In the genomic region with DNA sequence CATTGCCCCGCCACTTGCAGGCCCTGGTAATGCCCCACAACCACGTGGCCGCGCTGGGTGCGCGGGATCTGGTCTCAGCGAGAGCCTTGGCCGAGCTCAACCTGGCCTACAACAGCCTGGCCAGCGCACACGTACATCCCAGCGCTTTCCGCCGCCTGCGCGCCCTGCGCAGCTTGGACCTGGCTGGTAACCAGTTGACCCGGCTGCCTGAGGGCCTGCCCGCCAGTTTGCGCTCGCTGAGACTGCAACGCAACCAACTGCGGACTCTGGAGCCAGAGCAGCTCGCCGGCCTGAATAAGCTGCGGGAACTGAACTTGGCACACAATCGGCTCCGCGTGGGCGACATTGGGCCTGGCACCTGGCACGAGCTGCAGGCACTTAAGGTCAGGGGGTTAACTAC, we compare ENCODE assay signal across 9 mouse cellular contexts. TPM values are rescaled to one million over a fixed set of nuclear protein-coding genes. Genes with fewer than 3 reads are reported as not detected.
DNase-seq lines count a peak whose midpoint lies in the region; ATAC-seq and TF ChIP-seq lines count a peak whose summit lies in the region.
"Had no signal": no experiment of that assay in that cellular context is flagged by ENCODE, and none has a peak within 500 bp of the region (broad histone marks: within the 10 kb centered on the region; RNA-seq: fewer than 3 reads in every experiment).

No protein-coding gene starts in this region.

- no peak overlapping the region for H3K9ac ChIP-seq in liver, adult 2 months (ENCODE audit: low read depth, low read length)
- no peak overlapping the region for H3K9ac ChIP-seq in hindbrain, embryonic 15.5 days
- peak overlapping the region; percentile 43 for H3K9ac ChIP-seq in midbrain, embryonic 16.5 days (ENCODE audit: low read depth, low read length)
- no peak overlapping the region for H3K9ac ChIP-seq in liver, postnatal 0 days (replicated peaks)

- peaks cover 1% of the 10 kb centered on the region; the same call in 1 of the 2 replicates for H3K36me3 ChIP-seq in liver, adult 2 months (ENCODE audit: control insufficient read depth, insufficient read depth, low read length)
- peaks cover 41% of the 10 kb centered on the region for H3K36me3 ChIP-seq in hindbrain, embryonic 15.5 days
- peaks cover 22% of the 10 kb centered on the region for H3K36me3 ChIP-seq in midbrain, embryonic 16.5 days (ENCODE audit: control insufficient read depth, insufficient read depth, low read length)
- H3K36me3 ChIP-seq in liver, postnatal 0 days (replicated peaks; ENCODE audit: insufficient read depth, low read length), result peaks cover 19% of the 10 kb centered on the region; the same call in 1 of the 2 replicates

- DNase-seq in adrenal gland, postnatal 10 days, result peak; percentile 37
- DNase-seq in adrenal gland, adult 18-20 months (ENCODE audit: low spot score in 2 of 2), result no peak
- peak; percentile 59 for DNase-seq in liver, adult 2 months (ENCODE audit: extremely low read depth, low read depth, low spot score)
- no peak for DNase-seq in liver
- DNase-seq in liver, postnatal 0 days, result no peak

- no peak overlapping the region for H3K27ac ChIP-seq in liver, adult 2 months (replicated peaks; ENCODE audit: insufficient read depth, low read depth, low read length)
- H3K27ac ChIP-seq in hindbrain, embryonic 15.5 days (replicated peaks), result no peak overlapping the region
- no peak overlapping the region for H3K27ac ChIP-seq in midbrain, embryonic 16.5 days (ENCODE audit: low read length)
- no peak overlapping the region for H3K27ac ChIP-seq in liver, postnatal 0 days (ENCODE audit: low read depth)

- no peak overlapping the region for H3K4me3 ChIP-seq in liver, adult 2 months (ENCODE audit: insufficient read depth, low read depth, low read length)
- no peak overlapping the region for H3K4me3 ChIP-seq in hindbrain, embryonic 15.5 days
- no peak overlapping the region for H3K4me3 ChIP-seq in midbrain, embryonic 16.5 days (ENCODE audit: low read depth, low read length)
- no peak overlapping the region for H3K4me3 ChIP-seq in liver, postnatal 0 days (ENCODE audit: low read depth, low read length)

- WGBS in liver, adult 2 months, result 19% methylated on average over 30 of the region's 30 CpGs
- WGBS in hindbrain, embryonic 15.5 days, result 37% methylated on average over 30 of the region's 30 CpGs
- 44% methylated on average over 30 of the region's 30 CpGs for WGBS in midbrain, embryonic 16.5 days
- 63% methylated on average over 30 of the region's 30 CpGs for WGBS in liver, postnatal 0 days (ENCODE audit: insufficient replicate concordance)

- no peaks in the 10 kb centered on the region for H3K4me1 ChIP-seq in liver, adult 2 months (ENCODE audit: control insufficient read depth, insufficient read depth, low read length)
- H3K4me1 ChIP-seq in hindbrain, embryonic 15.5 days (replicated peaks), result no peaks in the 10 kb centered on the region; the same call in 1 of the 2 replicates
- no peaks in the 10 kb centered on the region for H3K4me1 ChIP-seq in midbrain, embryonic 16.5 days (ENCODE audit: control insufficient read depth, insufficient read depth, low read length)
- H3K4me1 ChIP-seq in liver, postnatal 0 days (ENCODE audit: insufficient read depth), result no peaks in the 10 kb centered on the region

- TF ChIP-seq POLR2A in liver, adult 2 months (IDR thresholded peaks at IDR 0.05; ENCODE audit: extremely low read depth, insufficient read depth, low read length), result no peak

- H3K79me2 ChIP-seq in liver, adult 2 months (ENCODE audit: control insufficient read depth, insufficient read depth, low read length), result no peaks in the 10 kb centered on the region

- no peak overlapping the region for H3K4me2 ChIP-seq in hindbrain, embryonic 15.5 days
- H3K4me2 ChIP-seq in midbrain, embryonic 16.5 days (ENCODE audit: low read length), result no peak overlapping the region
- no peak overlapping the region for H3K4me2 ChIP-seq in liver, postnatal 0 days (ENCODE audit: low read depth, low read length)

- H3K27me3 ChIP-seq in liver, adult 2 months (ENCODE audit: control insufficient read depth, insufficient read depth, low read length), result no peaks in the 10 kb centered on the region
- no peaks in the 10 kb centered on the region for H3K27me3 ChIP-seq in hindbrain, embryonic 15.5 days
- H3K27me3 ChIP-seq in midbrain, embryonic 16.5 days (ENCODE audit: control insufficient read depth, insufficient read depth, low read depth, low read length), result no peaks in the 10 kb centered on the region
- no peaks in the 10 kb centered on the region for H3K27me3 ChIP-seq in liver, postnatal 0 days (ENCODE audit: insufficient read depth, low read length)

- no peak for TF ChIP-seq EP300 in liver, postnatal 0 days (IDR thresholded peaks at IDR 0.05; ENCODE audit: low read depth)

- ATAC-seq in hindbrain, embryonic 15.5 days (ENCODE audit: low FRiP score, low read depth), result peak; percentile 37; the same call in 1 of the 2 replicates
- no peak; the same call in 1 of the 2 replicates for ATAC-seq in midbrain, embryonic 16.5 days
- no peak for ATAC-seq in liver, postnatal 0 days
- no peak for ATAC-seq in erythroblast, adult 5-6 weeks (replicated peaks; ENCODE audit: low FRiP score, poor library complexity, severe bottlenecking)

- no peaks in the 10 kb centered on the region for H3K9me3 ChIP-seq in hindbrain, embryonic 15.5 days
- no peaks in the 10 kb centered on the region for H3K9me3 ChIP-seq in midbrain, embryonic 16.5 days (replicated peaks; ENCODE audit: control insufficient read depth, low read length, poor library complexity, severe bottlenecking)
- H3K9me3 ChIP-seq in liver, postnatal 0 days (ENCODE audit: low read length), result no peaks in the 10 kb centered on the region

- TF ChIP-seq CTCF in liver, adult 2 months (IDR thresholded peaks at IDR 0.05; ENCODE audit: low read depth, low read length), result no peak
- TF ChIP-seq CTCF in liver, postnatal 0 days (IDR thresholded peaks at IDR 0.05; ENCODE audit: low read depth), result no peak

RNA-seq across cellular contexts. Expression of a gene that starts 5.0 kb away (rescaled TPM):
- 1 to 10 TPM in 1 of 2 experiments, under 1 TPM in 1; 1.00 to 1.8 TPM for total RNA-seq in adrenal gland, postnatal 10 days (2021)
- under 1 TPM; 0.33 to 0.35 TPM for total RNA-seq in adrenal gland, adult 18-20 months (2021)
- 0.13 TPM in 1 of 2 replicates, not detected in the other for total RNA-seq in liver, adult 2 months (2014; rRNA removed)
- polyA plus RNA-seq in liver, adult 2 months (2012; rRNA removed), result 0.51 and 0.86 TPM in 2 replicates
- polyA plus RNA-seq in hindbrain, embryonic 15.5 days (2015; fragmentation: Nextera tagmentation; extraction: Ambion mirVana), result 0.35 and 0.44 TPM in 2 replicates
- 0.53 and 0.70 TPM in 2 replicates for polyA plus RNA-seq in midbrain, embryonic 16.5 days (2015; fragmentation: Nextera tagmentation; extraction: Ambion mirVana)
- polyA plus RNA-seq in liver, postnatal 0 days (2015; fragmentation: Nextera tagmentation; extraction: Ambion mirVana), result not detected in 2 replicates
- not detected in 2 replicates for total RNA-seq in erythroblast, adult 5-6 weeks (2015; ENCODE audit: low replicate concordance)
- total RNA-seq in erythroblast, adult 5-6 weeks (2017; ENCODE audit: low replicate concordance), result not detected in 2 replicates
- total RNA-seq: left cerebral cortex, postnatal 10 days had no signal

RNA-seq across cellular contexts. Expression of a gene that starts 16.9 kb away (rescaled TPM):
- total RNA-seq in adrenal gland, postnatal 10 days (2021), result 10 to 100 TPM; 18.6 to 27.0 TPM
- total RNA-seq in adrenal gland, adult 18-20 months (2021), result 10 to 100 TPM; 26.5 to 30.5 TPM
- 4.0 and 5.6 TPM in 2 replicates for total RNA-seq in liver, adult 2 months (2014; rRNA removed)
- 10.4 and 10.6 TPM in 2 replicates for polyA plus RNA-seq in liver, adult 2 months (2012; rRNA removed)
- polyA plus RNA-seq in hindbrain, embryonic 15.5 days (2015; fragmentation: Nextera tagmentation; extraction: Ambion mirVana), result 41.5 and 47.1 TPM in 2 replicates
- polyA plus RNA-seq in midbrain, embryonic 16.5 days (2015; fragmentation: Nextera tagmentation; extraction: Ambion mirVana), result 55.7 and 64.8 TPM in 2 replicates
- polyA plus RNA-seq in liver, postnatal 0 days (2015; fragmentation: Nextera tagmentation; extraction: Ambion mirVana), result 4.4 and 4.5 TPM in 2 replicates
- total RNA-seq in erythroblast, adult 5-6 weeks (2015; ENCODE audit: low replicate concordance), result 4.2 and 7.3 TPM in 2 replicates
- 0.60 and 2.5 TPM in 2 replicates for total RNA-seq in erythroblast, adult 5-6 weeks (2017; ENCODE audit: low replicate concordance)

RNA-seq across cellular contexts. Expression of a gene that starts 17.0 kb away (rescaled TPM):
- under 1 TPM; 0.36 to 0.79 TPM for total RNA-seq in adrenal gland, postnatal 10 days (2021)
- under 1 TPM in 1 of 2 experiments, not detected in 1; 0.38 TPM for total RNA-seq in adrenal gland, adult 18-20 months (2021)
- not detected in 2 replicates for total RNA-seq in liver, adult 2 months (2014; rRNA removed)
- 0.07 and 0.11 TPM in 2 replicates for polyA plus RNA-seq in liver, adult 2 months (2012; rRNA removed)
- polyA plus RNA-seq in hindbrain, embryonic 15.5 days (2015; fragmentation: Nextera tagmentation; extraction: Ambion mirVana), result 2.3 and 2.8 TPM in 2 replicates
- 2.1 and 2.5 TPM in 2 replicates for polyA plus RNA-seq in midbrain, embryonic 16.5 days (2015; fragmentation: Nextera tagmentation; extraction: Ambion mirVana)
- 0.24 and 0.29 TPM in 2 replicates for polyA plus RNA-seq in liver, postnatal 0 days (2015; fragmentation: Nextera tagmentation; extraction: Ambion mirVana)
- not detected in 2 replicates for total RNA-seq in erythroblast, adult 5-6 weeks (2015; ENCODE audit: low replicate concordance)
- 0.43 TPM in 1 of 2 replicates, not detected in the other for total RNA-seq in erythroblast, adult 5-6 weeks (2017; ENCODE audit: low replicate concordance)

RNA-seq across cellular contexts. Expression of a gene that starts 26.2 kb away (rescaled TPM):
- 10 to 100 TPM; 17.7 to 20.6 TPM for total RNA-seq in adrenal gland, postnatal 10 days (2021)
- total RNA-seq in adrenal gland, adult 18-20 months (2021), result 10 to 100 TPM; 13.2 to 16.1 TPM
- total RNA-seq in liver, adult 2 months (2014; rRNA removed), result 1.4 and 2.2 TPM in 2 replicates
- polyA plus RNA-seq in liver, adult 2 months (2012; rRNA removed), result 9.2 and 9.9 TPM in 2 replicates
- 19.0 and 22.6 TPM in 2 replicates for polyA plus RNA-seq in hindbrain, embryonic 15.5 days (2015; fragmentation: Nextera tagmentation; extraction: Ambion mirVana)
- 20.6 and 24.7 TPM in 2 replicates for polyA plus RNA-seq in midbrain, embryonic 16.5 days (2015; fragmentation: Nextera tagmentation; extraction: Ambion mirVana)
- 2.3 and 2.8 TPM in 2 replicates for polyA plus RNA-seq in liver, postnatal 0 days (2015; fragmentation: Nextera tagmentation; extraction: Ambion mirVana)
- 0.19 and 4.0 TPM in 2 replicates for total RNA-seq in erythroblast, adult 5-6 weeks (2015; ENCODE audit: low replicate concordance)
- total RNA-seq in erythroblast, adult 5-6 weeks (2017; ENCODE audit: low replicate concordance), result 1.9 and 2.9 TPM in 2 replicates

RNA-seq across cellular contexts. Expression of a gene that starts 54.2 kb away (rescaled TPM):
- 1 to 10 TPM in 1 of 2 experiments, under 1 TPM in 1; 0.96 to 2.3 TPM for total RNA-seq in adrenal gland, postnatal 10 days (2021)
- total RNA-seq in adrenal gland, adult 18-20 months (2021), result under 1 TPM in 1 of 2 experiments, not detected in 1; 0.61 TPM
- not detected in 2 replicates for total RNA-seq in liver, adult 2 months (2014; rRNA removed)
- not detected in 2 replicates for polyA plus RNA-seq in liver, adult 2 months (2012; rRNA removed)
- polyA plus RNA-seq in hindbrain, embryonic 15.5 days (2015; fragmentation: Nextera tagmentation; extraction: Ambion mirVana), result 8.0 and 8.7 TPM in 2 replicates
- polyA plus RNA-seq in midbrain, embryonic 16.5 days (2015; fragmentation: Nextera tagmentation; extraction: Ambion mirVana), result 6.6 and 7.1 TPM in 2 replicates
- 0.34 and 0.79 TPM in 2 replicates for polyA plus RNA-seq in liver, postnatal 0 days (2015; fragmentation: Nextera tagmentation; extraction: Ambion mirVana)
- total RNA-seq in erythroblast, adult 5-6 weeks (2015; ENCODE audit: low replicate concordance), result not detected in 2 replicates
- not detected in 2 replicates for total RNA-seq in erythroblast, adult 5-6 weeks (2017; ENCODE audit: low replicate concordance)

Comparison
In these comparisons a context has a peak if more than half of its experiments do, and no peak if none do; other contexts are left out.
1. DNase-seq: peak in adrenal gland, postnatal 10 days (single experiment) and liver, adult 2 months (single experiment); none in adrenal gland, adult 18-20 months (0 of 2), liver (single experiment) and liver, postnatal 0 days (single experiment).